Mouse (Mus musculus) adrenal gland, postnatal 14 days (tissue): Measurements from ENCODE around the gene Fcho1. TPM values are rescaled to one million over a fixed set of nuclear protein-coding genes. Genes with fewer than 3 reads are reported as not detected.
"Not testable (repeated sequence)": the region's sequence is repeated elsewhere in the genome, so short reads cannot be mapped to it uniquely, and the experiment has no call there.

Experiments
- DNase-seq: peaks from one replicate; pipeline ENCODE4 v3.0.0; 2021; ENCODE audit warnings: mixed read lengths
- total RNA-seq: library from RNA; stranded (reverse); gene quantifications from 2 replicates; pipeline ENCODE4 v1.2.3, GENCODE M21; 2021

Fcho1 gene
- total RNA-seq, 1 experiment from 2014 or later = 5.4 TPM

GRCm38 (mm10) chr8:71718252-71718651 is 7.3 kb downstream of the Fcho1 start:
- no peak for DNase-seq

- DNase-seq = peak; percentile 42
Measured at GRCm38 (mm10) chr8:71717096-71717495, 8.4 kb downstream of the Fcho1 start.

- DNase-seq = no peak
Measured at GRCm38 (mm10) chr8:71716561-71717053, 8.9 kb downstream of the Fcho1 start.

GRCm38 (mm10) chr8:71715531-71715930 is 10.0 kb downstream of the Fcho1 start:
- DNase-seq = no peak

GRCm38 (mm10) chr8:71711574-71711973 is 13.9 kb downstream of the Fcho1 start:
- no peak for DNase-seq

GRCm38 (mm10) chr8:71709800-71710446 is 15.6 kb downstream of the Fcho1 start:
- DNase-seq = peak; percentile 86

- no peak for DNase-seq
Measured at GRCm38 (mm10) chr8:71709134-71709799, 16.2 kb downstream of the Fcho1 start.

- peak; percentile 75 for DNase-seq
Measured at GRCm38 (mm10) chr8:71707874-71708273, 17.6 kb downstream of the Fcho1 start.

GRCm38 (mm10) chr8:71703400-71703799 is 22.1 kb downstream of the Fcho1 start:
- DNase-seq = not testable (repeated sequence)

GRCm38 (mm10) chr8:71702923-71703322 is 22.6 kb downstream of the Fcho1 start:
- DNase-seq = no peak

GRCm38 (mm10) chr8:71702087-71702432 is 23.5 kb downstream of the Fcho1 start:
- DNase-seq = no peak

- no peak for DNase-seq
Measured at GRCm38 (mm10) chr8:71701414-71702086, 24.0 kb downstream of the Fcho1 start, which contains the start of gene B3gnt3. Gene B3gnt3, minus strand, starts transcription at chr8:71701789.

- DNase-seq = no peak
Measured at GRCm38 (mm10) chr8:71700493-71701269, 24.8 kb downstream of the Fcho1 start.

GRCm38 (mm10) chr8:71695456-71695855 is 30.1 kb downstream of the Fcho1 start:
- DNase-seq = not testable (repeated sequence)

- no peak for DNase-seq
Measured at GRCm38 (mm10) chr8:71693166-71694041, 32.1 kb downstream of the Fcho1 start.

GRCm38 (mm10) chr8:71692509-71692908 is 33.0 kb downstream of the Fcho1 start:
- DNase-seq = no peak

- no peak for DNase-seq
Measured at GRCm38 (mm10) chr8:71689028-71689427, 36.5 kb downstream of the Fcho1 start, which contains the start of gene Insl3. Gene Insl3, plus strand, starts transcription at chr8:71689214.

- no peak for DNase-seq
Measured at GRCm38 (mm10) chr8:71687616-71688015, 37.9 kb downstream of the Fcho1 start.

- no peak for DNase-seq
Measured at GRCm38 (mm10) chr8:71686143-71686734, 39.3 kb downstream of the Fcho1 start.

GRCm38 (mm10) chr8:71685573-71685972 is 39.9 kb downstream of the Fcho1 start:
- no peak for DNase-seq

- DNase-seq = no peak
Measured at GRCm38 (mm10) chr8:71684701-71685100, 40.8 kb downstream of the Fcho1 start.
